Mouse (Mus musculus) heart, embryonic 15.5 days (tissue): ENCODE results near the gene Arhgap24. TPM values are rescaled to one million over a fixed set of nuclear protein-coding genes. Genes with fewer than 3 reads are reported as not detected.

ENCODE experiments used
- ATAC-seq: fragments of 200-750 bp; cut with Nextera tagmentation; replicated peaks from 2 replicates; pipeline ENCODE4 v1.8.0; 2017; ENCODE audit warnings: low read depth, moderate TSS enrichment; ENCODE audit not compliant: insufficient number of reproducible peaks, insufficient read depth, low FRiP score
- H3K27ac ChIP-seq: fragments of 300-500 bp; sonication (generic); 2 replicates; pipeline ENCODE4 v1.5.1; 2015; ENCODE audit warnings: mild to moderate bottlenecking, inconsistent platforms
- H3K27me3 ChIP-seq: fragments of 300-500 bp; sonication (generic); 2 replicates; pipeline ENCODE4 v1.6.1; 2015; ENCODE audit warnings: inconsistent platforms
- H3K36me3 ChIP-seq: fragments of 300-500 bp; sonication (generic); 2 replicates; pipeline ENCODE4 v1.6.1; 2015; ENCODE audit warnings: mild to moderate bottlenecking, inconsistent platforms
- H3K4me1 ChIP-seq: fragments of 300-500 bp; sonication (generic); replicated peaks from 2 replicates; pipeline ENCODE4 v1.6.1; 2015; ENCODE audit warnings: inconsistent platforms
- H3K4me2 ChIP-seq: fragments of 300-500 bp; sonication (generic); 2 replicates; pipeline ENCODE4 v1.6.1; 2015; ENCODE audit warnings: inconsistent platforms, mild to moderate bottlenecking, moderate library complexity
- H3K4me3 ChIP-seq: fragments of 300-500 bp; sonication (generic); 2 replicates; pipeline ENCODE4 v1.5.1; 2015; ENCODE audit warnings: mild to moderate bottlenecking, inconsistent platforms
- H3K9ac ChIP-seq: fragments of 300-500 bp; sonication (generic); 2 replicates; pipeline ENCODE4 v1.6.1; 2015; ENCODE audit warnings: mild to moderate bottlenecking, inconsistent platforms
- H3K9me3 ChIP-seq: fragments of 300-500 bp; sonication (generic); replicated peaks from 2 replicates; pipeline ENCODE4 v1.6.1; 2016; ENCODE audit warnings: inconsistent platforms
- WGBS: fragments of 180-500 bp; shearing (Covaris S2); methylation state at CpG from one replicate; pipeline ENCODE4 v1.1.7; 2015; ENCODE audit warnings: mixed read lengths; 5-methylcytosine and 5-hydroxymethylcytosine counted together
- polyA plus RNA-seq: library from polyadenylated mRNA; unstranded; fragments of >200 nt; fragmentation: Nextera tagmentation; extraction: Ambion mirVana; gene quantifications from 2 replicates; pipeline ENCODE4 v1.2.1, GENCODE M21; 2015

Arhgap24 gene
- polyA plus RNA-seq, 1 experiment from 2014 or later = 13.4 TPM

DNA sequence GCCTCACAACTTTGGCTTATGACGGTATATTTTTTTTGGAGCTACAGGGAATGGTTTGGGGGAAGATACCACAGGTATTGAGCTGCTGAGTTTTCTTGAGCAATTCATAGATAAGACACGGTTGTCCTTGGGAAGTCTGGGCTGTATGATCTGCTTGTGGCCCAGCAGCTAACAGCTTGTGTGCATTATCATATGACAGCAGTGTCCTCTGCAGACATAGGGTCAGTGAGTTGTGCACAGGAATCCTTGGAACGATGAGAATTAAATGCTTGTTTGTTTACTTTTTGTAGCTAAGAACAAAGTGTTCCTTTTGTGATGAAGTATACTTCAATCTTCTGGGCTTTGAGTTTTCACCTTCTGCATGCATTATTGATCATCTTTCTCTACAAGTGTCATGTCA, 21.9 kb downstream of the Arhgap24 start:
- H3K4me2 ChIP-seq = no peak overlapping the region
- no peaks in the 10 kb centered on the region for H3K9me3 ChIP-seq
- no peak overlapping the region for H3K9ac ChIP-seq
- no peak overlapping the region for H3K4me3 ChIP-seq
- H3K36me3 ChIP-seq = no peaks in the 10 kb centered on the region
- WGBS = 50% methylated on average over 3 of the region's 3 CpGs
- no peak for ATAC-seq
- H3K27ac ChIP-seq = no peak overlapping the region
- H3K27me3 ChIP-seq = no peaks in the 10 kb centered on the region
- H3K4me1 ChIP-seq = peaks cover 4% of the 10 kb centered on the region

- Histone ChIP-seq H3K36me3 (no peaks in the 10 kb centered on the region), H3K4me2 (no peak overlapping the region), H3K27ac (no peak overlapping the region), H3K9ac (no peak overlapping the region), H3K4me3 (no peak overlapping the region), H3K9me3 (no peaks in the 10 kb centered on the region), H3K4me1 (peaks cover 4% of the 10 kb centered on the region), H3K27me3 (no peaks in the 10 kb centered on the region)
- whole genome bisulfite sequencing = 83% methylated on average over 2 of the region's 2 CpGs
- no peak for ATAC-seq
Observed at GRCm38 (mm10) chr5:102503868-102504267, 22.7 kb downstream of the Arhgap24 start.

GRCm38 (mm10) chr5:102504557-102504956, 23.4 kb downstream of the Arhgap24 start:
- Histone ChIP-seq H3K27me3 (no peaks in the 10 kb centered on the region), H3K27ac (no peak overlapping the region), H3K4me2 (no peak overlapping the region), H3K4me3 (no peak overlapping the region), H3K4me1 (peaks cover 4% of the 10 kb centered on the region), H3K9ac (no peak overlapping the region), H3K36me3 (no peaks in the 10 kb centered on the region), H3K9me3 (no peaks in the 10 kb centered on the region)
- 76% methylated on average over 4 of the region's 4 CpGs for WGBS
- no peak for ATAC-seq

GRCm38 (mm10) chr5:102508162-102508561, 27.0 kb downstream of the Arhgap24 start:
- H3K36me3 ChIP-seq = no peaks in the 10 kb centered on the region
- H3K4me2 ChIP-seq = no peak overlapping the region
- no peak overlapping the region for H3K9ac ChIP-seq
- no peak for ATAC-seq
- no peaks in the 10 kb centered on the region for H3K27me3 ChIP-seq
- no peak overlapping the region for H3K4me3 ChIP-seq
- H3K4me1 ChIP-seq = no peaks in the 10 kb centered on the region
- H3K9me3 ChIP-seq = no peaks in the 10 kb centered on the region
- no peak overlapping the region for H3K27ac ChIP-seq
- WGBS = 62% methylated on average over 3 of the region's 3 CpGs

DNA sequence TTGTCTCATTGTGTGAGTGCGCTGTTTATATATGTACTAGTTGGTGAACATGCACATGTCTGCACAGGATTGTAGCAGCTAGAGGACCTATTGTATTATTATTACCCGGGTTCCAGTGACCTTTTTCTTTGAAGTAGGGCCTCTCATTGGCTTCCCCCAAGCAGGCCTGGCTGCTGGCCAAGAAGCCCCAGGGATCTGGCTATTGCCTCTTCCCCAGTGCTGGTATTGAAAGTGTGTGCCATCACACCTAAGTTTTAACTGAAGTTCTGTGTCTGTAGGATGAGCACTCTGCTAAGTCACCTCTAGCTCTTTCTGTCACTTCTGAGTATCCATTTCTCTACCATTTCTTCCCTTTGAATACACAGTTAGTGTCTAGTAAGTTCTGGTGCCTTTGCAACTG, 28.2 kb downstream of the Arhgap24 start:
- Histone ChIP-seq H3K27ac (no peak overlapping the region), H3K9me3 (no peaks in the 10 kb centered on the region), H3K36me3 (no peaks in the 10 kb centered on the region), H3K4me1 (no peaks in the 10 kb centered on the region), H3K27me3 (no peaks in the 10 kb centered on the region), H3K4me2 (no peak overlapping the region), H3K4me3 (no peak overlapping the region), H3K9ac (no peak overlapping the region)
- ATAC-seq = no peak
- WGBS = 59% methylated on average over 2 of the region's 2 CpGs

DNA sequence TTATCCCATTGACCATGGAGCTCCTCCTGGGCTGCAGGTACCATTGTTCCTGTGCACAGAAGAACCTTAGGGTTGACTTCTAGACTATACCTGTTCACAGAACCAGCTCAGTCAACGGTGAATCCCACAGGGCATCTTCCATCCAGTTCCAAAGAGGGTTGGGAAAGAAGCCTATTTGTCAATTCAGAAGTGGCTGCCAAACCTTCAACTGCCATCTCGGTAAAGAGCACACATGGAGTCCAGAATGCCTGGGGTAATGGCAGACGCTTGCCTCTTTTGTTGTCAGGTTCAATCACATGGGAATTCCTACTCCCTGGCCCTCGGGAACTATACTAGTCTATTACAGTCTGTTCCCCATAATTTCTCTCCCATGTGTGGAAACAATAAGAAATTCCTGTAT, 30.5 kb downstream of the Arhgap24 start:
- ATAC-seq = no peak
- 74% methylated on average over 4 of the region's 4 CpGs for WGBS
- H3K9ac ChIP-seq = no peak overlapping the region
- H3K4me2 ChIP-seq = no peak overlapping the region
- H3K4me3 ChIP-seq = no peak overlapping the region
- no peaks in the 10 kb centered on the region for H3K27me3 ChIP-seq
- no peaks in the 10 kb centered on the region for H3K4me1 ChIP-seq
- no peaks in the 10 kb centered on the region for H3K36me3 ChIP-seq
- no peak overlapping the region for H3K27ac ChIP-seq
- no peaks in the 10 kb centered on the region for H3K9me3 ChIP-seq

DNA sequence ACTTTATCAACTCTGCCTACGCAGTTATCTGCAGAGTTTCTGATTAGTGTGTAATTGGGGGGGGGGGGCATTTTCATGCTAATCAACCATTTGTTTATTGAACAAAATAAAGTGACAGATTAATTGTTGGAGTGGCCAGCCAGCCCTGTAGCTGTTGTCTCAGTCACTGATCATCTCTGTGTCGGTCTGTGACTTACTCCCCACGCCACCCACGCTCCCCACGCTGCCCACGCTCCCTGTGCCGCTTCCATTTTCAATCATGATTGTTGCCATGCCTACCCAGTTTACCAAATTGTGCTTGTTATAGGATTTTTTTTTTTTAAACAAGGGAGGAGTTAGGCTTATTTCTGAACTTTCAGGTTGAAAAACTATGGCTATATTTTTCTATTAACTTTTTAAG, 34.3 kb downstream of the Arhgap24 start:
- no peaks in the 10 kb centered on the region for H3K27me3 ChIP-seq
- H3K36me3 ChIP-seq = no peaks in the 10 kb centered on the region
- H3K9me3 ChIP-seq = no peaks in the 10 kb centered on the region
- no peak for ATAC-seq
- H3K27ac ChIP-seq = no peak overlapping the region
- H3K4me3 ChIP-seq = no peak overlapping the region
- no peaks in the 10 kb centered on the region for H3K4me1 ChIP-seq
- H3K9ac ChIP-seq = no peak overlapping the region
- WGBS = 63% methylated on average over 7 of the region's 7 CpGs
- H3K4me2 ChIP-seq = no peak overlapping the region

DNA sequence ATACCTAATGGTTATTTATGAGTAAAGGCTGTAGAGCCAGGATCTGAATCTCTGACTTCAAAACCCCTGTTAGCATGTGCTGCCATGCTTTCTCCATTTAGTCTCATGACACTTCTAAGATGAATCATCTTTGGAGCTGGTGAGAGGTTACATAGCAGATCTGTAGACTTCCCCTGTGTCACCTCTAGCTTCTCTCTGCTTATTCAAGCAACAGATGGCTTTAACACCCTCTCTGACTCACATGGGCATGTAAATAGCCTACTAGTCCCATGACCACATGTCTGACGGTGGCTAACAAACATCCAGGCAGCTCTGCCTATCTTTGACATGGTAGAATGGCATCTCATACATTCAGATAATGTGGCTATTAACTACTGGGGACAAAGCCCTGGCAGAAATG, 39.3 kb downstream of the Arhgap24 start:
- 33% methylated on average over 1 of the region's 1 CpGs for WGBS
- H3K4me3 ChIP-seq = no peak overlapping the region
- H3K4me1 ChIP-seq = no peaks in the 10 kb centered on the region
- H3K4me2 ChIP-seq = no peak overlapping the region
- no peak for ATAC-seq
- no peaks in the 10 kb centered on the region for H3K27me3 ChIP-seq
- H3K9ac ChIP-seq = no peak overlapping the region
- no peak overlapping the region for H3K27ac ChIP-seq
- no peaks in the 10 kb centered on the region for H3K9me3 ChIP-seq
- H3K36me3 ChIP-seq = no peaks in the 10 kb centered on the region

DNA sequence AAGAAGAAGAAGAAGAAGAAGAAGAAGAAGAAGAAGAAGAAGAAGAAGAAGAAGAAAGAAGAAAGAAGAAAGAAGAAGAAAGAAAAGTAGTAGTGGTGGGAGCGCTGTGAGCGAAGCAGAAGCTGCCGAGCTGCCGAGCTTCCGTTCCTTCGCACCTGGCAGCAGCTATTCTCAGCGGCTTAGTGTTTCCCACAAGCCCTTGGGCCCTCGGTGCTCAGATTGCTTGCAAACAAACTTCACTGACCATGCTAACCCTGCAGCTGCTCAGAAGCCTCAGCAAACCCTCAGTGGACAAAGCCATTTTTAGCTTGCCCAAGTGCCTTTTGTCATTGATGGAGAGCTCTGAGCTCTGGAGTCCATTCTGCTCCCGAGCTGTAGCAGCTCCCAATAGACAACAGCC, 54.1 kb downstream of the Arhgap24 start:
- Histone ChIP-seq H3K36me3 (no peaks in the 10 kb centered on the region), H3K27me3 (no peaks in the 10 kb centered on the region), H3K4me2 (peak overlapping the region; percentile 32; the same call in 1 of the 2 replicates), H3K4me1 (no peaks in the 10 kb centered on the region), H3K9me3 (no peaks in the 10 kb centered on the region), H3K27ac (no peak overlapping the region), H3K9ac (no peak overlapping the region), H3K4me3 (no peak overlapping the region)
- WGBS = 61% methylated on average over 9 of the region's 9 CpGs
- no peak for ATAC-seq

DNA sequence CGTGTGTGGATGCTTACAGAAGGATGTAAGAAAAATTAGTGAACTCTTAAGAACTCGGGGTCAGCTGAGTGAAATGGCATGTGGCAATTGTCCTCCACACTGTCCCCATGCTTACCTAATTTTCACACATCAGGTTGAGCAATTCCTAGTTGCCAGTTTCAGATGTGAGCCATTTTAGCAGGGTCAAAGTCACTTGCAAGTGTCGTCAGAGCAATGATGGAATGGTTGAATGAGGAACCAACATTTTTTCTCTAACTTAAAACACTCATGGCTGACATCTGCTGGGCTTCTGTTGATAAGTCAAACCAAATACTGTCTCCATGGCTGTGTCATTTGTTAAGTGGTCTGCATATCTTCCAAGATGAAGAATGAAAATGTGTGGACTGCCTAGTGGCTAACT, 56.6 kb downstream of the Arhgap24 start:
- H3K9me3 ChIP-seq = no peaks in the 10 kb centered on the region
- H3K4me3 ChIP-seq = no peak overlapping the region
- H3K27ac ChIP-seq = no peak overlapping the region
- H3K4me1 ChIP-seq = no peaks in the 10 kb centered on the region
- 73% methylated on average over 3 of the region's 3 CpGs for WGBS
- no peak overlapping the region for H3K9ac ChIP-seq
- H3K4me2 ChIP-seq = no peak overlapping the region
- no peak for ATAC-seq
- H3K36me3 ChIP-seq = no peaks in the 10 kb centered on the region
- H3K27me3 ChIP-seq = no peaks in the 10 kb centered on the region

GRCm38 (mm10) chr5:102546296-102546695, 65.1 kb downstream of the Arhgap24 start:
- ATAC-seq = no peak
- Histone ChIP-seq H3K4me3 (no peak overlapping the region), H3K9ac (no peak overlapping the region), H3K36me3 (no peaks in the 10 kb centered on the region), H3K9me3 (no peaks in the 10 kb centered on the region), H3K27me3 (no peaks in the 10 kb centered on the region), H3K27ac (no peak overlapping the region), H3K4me2 (no peak overlapping the region), H3K4me1 (no peaks in the 10 kb centered on the region)
- 91% methylated on average over 4 of the region's 4 CpGs for WGBS

DNA sequence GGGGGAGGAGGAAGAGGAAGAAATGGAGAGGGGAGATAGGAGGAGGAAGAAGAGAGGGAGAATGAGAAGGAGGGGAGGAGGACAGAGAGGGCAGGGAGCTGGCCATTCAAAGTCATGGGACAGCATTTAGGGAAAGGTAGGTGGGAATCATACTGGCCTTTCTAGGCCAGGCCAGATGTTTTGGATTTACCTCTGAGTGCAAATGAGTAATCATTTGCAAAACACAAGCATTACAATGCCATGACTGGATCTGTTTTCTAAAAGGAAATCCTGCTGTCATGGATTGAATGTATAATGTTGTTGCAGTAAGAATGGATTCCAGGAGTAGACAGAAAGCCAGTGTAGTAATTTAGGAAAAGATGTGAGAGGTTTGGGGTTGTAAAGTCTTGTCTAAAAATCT, 66.6 kb downstream of the Arhgap24 start:
- Histone ChIP-seq H3K36me3 (no peaks in the 10 kb centered on the region), H3K4me2 (no peak overlapping the region), H3K27ac (no peak overlapping the region), H3K9ac (no peak overlapping the region), H3K4me3 (no peak overlapping the region), H3K27me3 (no peaks in the 10 kb centered on the region), H3K9me3 (no peaks in the 10 kb centered on the region), H3K4me1 (no peaks in the 10 kb centered on the region)
- no peak for ATAC-seq

- Histone ChIP-seq H3K27me3 (no peaks in the 10 kb centered on the region), H3K4me2 (no peak overlapping the region), H3K4me3 (no peak overlapping the region), H3K27ac (no peak overlapping the region), H3K4me1 (no peaks in the 10 kb centered on the region), H3K9ac (no peak overlapping the region), H3K9me3 (no peaks in the 10 kb centered on the region), H3K36me3 (no peaks in the 10 kb centered on the region)
- 75% methylated on average over 2 of the region's 2 CpGs for WGBS
- no peak for ATAC-seq
Observed at GRCm38 (mm10) chr5:102548382-102548781, 67.2 kb downstream of the Arhgap24 start.
